Mouse (Mus musculus) ZHBTc4 (cell line): ENCODE results near the gene Fam219a.
A peak's percentile ranks its signal among the peaks of the same experiment; 100 is the strongest.

Source experiments
- DNase-seq: peaks from one replicate; pipeline ENCODE4 v3.0.0-alpha.2; 2011; ENCODE audit warnings: low read depth, low spot score

Fam219a gene

DNA sequence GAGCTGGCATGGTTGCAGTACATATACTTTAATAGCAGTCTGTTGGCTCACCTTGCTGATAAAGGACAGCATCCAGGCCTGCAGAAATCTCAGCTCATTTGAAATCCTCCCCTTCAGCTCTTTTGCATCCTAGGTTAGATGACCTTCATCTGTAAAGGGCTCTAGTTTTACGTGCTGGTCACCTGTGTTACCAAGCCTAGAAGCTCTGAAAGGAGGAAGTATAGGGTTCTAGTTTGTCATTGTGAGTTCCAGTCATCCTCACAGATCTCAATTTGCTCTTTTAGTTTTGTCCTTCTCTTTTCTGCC is 98.0 kb downstream of the Fam219a start:
- no peak for DNase-seq

DNA sequence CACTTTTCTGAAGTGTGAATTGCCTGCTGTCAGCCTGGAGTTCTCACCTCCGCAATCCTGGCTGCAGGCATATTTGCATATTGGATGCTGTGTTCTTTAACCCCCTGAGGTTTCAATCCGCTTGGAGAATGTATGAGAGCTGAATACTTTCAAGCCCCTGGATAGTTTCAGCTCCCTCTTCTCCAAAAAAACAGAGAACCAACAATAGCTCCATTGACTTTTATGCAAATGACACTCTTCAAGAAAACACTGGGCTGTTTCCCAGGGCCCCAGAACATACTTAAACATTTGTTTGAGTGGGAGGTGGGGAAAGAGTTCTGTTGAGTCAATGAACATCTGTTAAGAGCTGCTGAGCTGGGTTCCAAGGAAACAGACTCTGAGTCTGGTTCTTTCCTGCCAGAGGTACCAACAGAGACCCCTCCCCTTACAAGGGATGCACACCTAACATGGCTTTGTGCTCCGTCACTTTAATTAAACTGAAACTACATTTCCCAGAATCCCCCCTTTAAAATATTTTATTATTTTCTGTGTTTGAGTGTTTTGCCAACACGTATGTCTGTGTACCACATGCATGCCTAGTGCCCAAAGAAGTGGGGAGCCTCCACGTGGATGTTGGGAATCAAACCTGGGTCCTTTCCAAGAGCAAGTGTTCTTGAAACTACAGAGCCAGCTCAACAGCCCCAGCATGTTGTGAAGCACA is 98.5 kb downstream of the Fam219a start:
- no peak for DNase-seq

DNA sequence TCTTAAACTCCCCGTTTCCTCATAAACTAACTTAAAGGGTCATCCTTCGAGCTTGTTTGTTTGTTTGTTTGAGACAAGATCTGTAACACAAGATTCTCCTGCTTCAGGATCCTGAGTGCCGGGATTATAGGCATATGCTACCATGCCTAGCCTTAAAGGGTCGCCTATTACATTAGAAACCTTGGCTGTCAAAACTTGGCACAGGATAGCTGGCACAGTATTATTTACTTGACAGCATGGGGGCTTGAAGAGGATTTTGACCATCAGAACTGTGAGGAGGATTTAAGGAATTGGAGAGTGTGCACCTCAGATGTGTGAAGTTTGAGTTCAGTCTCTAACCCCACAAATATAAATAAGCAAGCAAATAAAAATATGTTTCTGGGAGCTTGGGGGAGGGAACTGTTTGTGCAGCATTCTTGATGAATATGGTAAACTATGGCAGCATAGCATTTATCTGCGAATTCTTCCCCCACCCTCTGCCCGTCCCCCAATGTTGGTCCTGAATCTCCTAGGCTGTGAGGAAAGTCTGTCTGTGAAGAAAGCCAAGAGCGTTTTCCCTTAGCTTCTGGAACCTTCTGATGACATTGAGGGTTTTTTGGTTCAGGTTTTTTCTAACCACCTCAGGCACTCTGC is 99.2 kb downstream of the Fam219a start:
- no peak for DNase-seq

DNA sequence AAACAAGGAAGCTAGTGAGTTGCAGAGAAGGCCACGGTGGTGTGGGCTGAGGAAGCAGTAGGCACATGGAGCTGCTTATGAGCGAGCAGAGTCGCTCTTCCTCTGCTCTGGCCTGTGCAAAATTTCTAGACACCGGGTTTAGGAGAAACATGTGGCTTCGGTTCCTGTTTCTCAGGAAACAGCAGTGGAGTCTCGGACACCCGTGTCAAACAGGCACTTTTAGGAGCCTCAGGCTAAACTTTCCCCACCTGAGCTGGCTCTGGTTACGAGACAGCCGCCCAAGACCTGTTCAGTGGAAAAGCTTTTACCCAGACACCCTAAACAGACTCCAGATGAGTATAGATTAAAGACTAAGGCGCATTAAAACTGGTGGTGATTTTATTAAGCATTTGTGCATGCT is 100.1 kb downstream of the Fam219a start:
- DNase-seq: no peak

DNA sequence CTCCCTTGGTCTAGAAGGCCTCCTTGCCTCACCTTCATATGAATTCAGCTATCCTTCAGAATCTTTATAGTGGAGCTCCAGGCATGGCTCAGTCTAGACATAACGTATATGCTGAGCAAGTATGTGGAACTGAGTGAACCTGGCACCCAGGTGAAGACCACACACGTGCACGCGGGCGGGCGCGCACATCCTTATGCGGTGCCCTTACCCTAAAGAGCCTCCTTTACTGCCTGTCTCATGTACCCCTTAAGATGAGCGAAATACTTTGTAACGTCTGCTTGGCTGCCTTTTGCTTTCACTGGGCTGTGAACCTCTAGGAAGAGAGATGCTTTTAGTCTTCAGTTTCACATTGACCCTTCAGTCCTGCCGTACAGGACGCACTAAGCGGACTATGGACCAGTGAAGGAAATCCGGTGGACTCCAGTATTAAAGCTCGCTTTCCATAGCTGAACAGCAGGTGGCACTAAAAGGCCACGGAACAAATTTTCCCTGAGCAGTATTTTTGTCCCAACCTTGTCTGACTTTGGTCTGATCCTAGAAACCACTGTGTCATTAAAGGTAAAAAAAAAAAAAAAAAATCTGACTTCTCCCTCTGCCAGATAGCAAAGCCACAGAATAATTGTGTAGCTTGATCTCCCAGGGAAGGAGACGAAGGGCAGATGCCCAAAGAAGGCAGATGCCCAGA is 100.8 kb downstream of the Fam219a start:
- DNase-seq: peak; percentile 65
